Mouse (Mus musculus) neural tube, embryonic 12.5 days (tissue): Measurements from ENCODE around the gene Yap1. TPM values are rescaled to one million over a fixed set of nuclear protein-coding genes. Genes with fewer than 3 reads are reported as not detected.

Experiments
- ATAC-seq: fragments of 200-750 bp; cut with Nextera tagmentation; 2 replicates; pipeline ENCODE4 v1.8.0; 2017; ENCODE audit warnings: low read depth, mild to moderate bottlenecking, moderate TSS enrichment, moderate library complexity; ENCODE audit not compliant: low FRiP score
- H3K27ac ChIP-seq: fragments of 300-500 bp; sonication (generic); 2 replicates; pipeline ENCODE4 v1.5.1; 2016
- H3K27me3 ChIP-seq: fragments of 300-500 bp; sonication (generic); replicated peaks from 2 replicates; pipeline ENCODE4 v1.6.1; 2016; ENCODE audit warnings: mild to moderate bottlenecking
- H3K36me3 ChIP-seq: fragments of 300-500 bp; sonication (generic); 2 replicates; pipeline ENCODE4 v1.6.1; 2016; ENCODE audit warnings: mild to moderate bottlenecking
- H3K4me1 ChIP-seq: fragments of 300-500 bp; sonication (generic); 2 replicates; pipeline ENCODE4 v1.6.1; 2016
- H3K4me2 ChIP-seq: fragments of 300-500 bp; sonication (generic); replicated peaks from 2 replicates; pipeline ENCODE4 v1.6.1; 2016; ENCODE audit warnings: mild to moderate bottlenecking
- H3K4me3 ChIP-seq: fragments of 300-500 bp; sonication (generic); 2 replicates; pipeline ENCODE4 v1.5.1; 2016
- H3K9ac ChIP-seq: fragments of 300-500 bp; sonication (generic); 2 replicates; pipeline ENCODE4 v1.6.1; 2016; ENCODE audit warnings: mild to moderate bottlenecking
- H3K9me3 ChIP-seq: fragments of 300-500 bp; sonication (generic); 2 replicates; pipeline ENCODE4 v1.6.1; 2016; ENCODE audit warnings: mild to moderate bottlenecking
- WGBS: fragments of 180-500 bp; shearing (Covaris S2); methylation state at CpG from one replicate; pipeline ENCODE4 v1.1.7; 2016; 5-methylcytosine and 5-hydroxymethylcytosine counted together
- polyA plus RNA-seq: library from polyadenylated mRNA; unstranded; fragments of >200 nt; fragmentation: Nextera tagmentation; extraction: Ambion mirVana; gene quantifications from 2 replicates; pipeline ENCODE4 v1.2.1, GENCODE M21; 2016

Gene Yap1
- polyA plus RNA-seq = 27.5 and 30.3 TPM in 2 replicates

DNA sequence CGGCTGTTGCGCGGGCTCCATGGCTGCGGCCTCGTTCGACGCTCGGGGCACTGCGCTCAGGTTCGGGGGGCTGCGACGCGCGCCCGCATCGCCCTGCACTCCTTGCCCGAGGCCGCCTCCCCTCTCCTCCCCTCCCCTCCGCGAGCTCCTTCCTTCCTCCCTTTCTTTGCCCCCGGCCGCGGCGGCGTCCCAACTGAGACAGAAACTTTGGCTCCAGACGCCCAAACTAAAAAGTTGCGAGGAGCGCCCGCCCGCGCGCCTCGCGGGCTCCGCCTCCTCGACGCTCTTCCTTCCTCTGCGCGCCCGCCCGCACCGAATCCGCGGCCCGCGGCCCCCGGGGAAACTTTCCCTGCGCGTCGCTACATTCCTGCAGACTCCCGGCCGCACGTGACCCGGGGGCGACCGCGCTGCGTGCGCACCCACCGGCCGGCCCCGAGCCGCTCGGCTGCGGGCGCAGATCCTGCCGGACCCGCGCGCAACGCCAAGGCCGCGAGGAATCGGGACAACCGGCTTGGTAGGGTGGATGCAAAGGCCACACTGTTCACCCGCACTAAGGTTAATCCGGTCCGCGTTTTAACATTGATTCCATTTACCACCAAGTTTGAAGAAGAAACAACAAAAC lies at the start of gene Yap1:
TSS of gene Yap1 (minus strand) at position 227 of the 622 bp plus-strand sequence.
- Histone ChIP-seq H3K9ac (peak within 1 kb of the TSS; percentile 83), H3K27me3 (no peaks in the 10 kb centered on the region; the same call in 1 of the 2 replicates), H3K4me1 (peaks cover 3% of the 10 kb centered on the region; the same call in 1 of the 2 replicates), H3K4me3 (peak within 1 kb of the TSS; percentile 87), H3K9me3 (no peaks in the 10 kb centered on the region), H3K36me3 (no peaks in the 10 kb centered on the region), H3K4me2 (peak within 1 kb of the TSS; percentile 86), H3K27ac (peak within 1 kb of the TSS; percentile 68)
- WGBS = 1% methylated on average over 76 of the region's 79 CpGs
- ATAC-seq = peak; percentile 85

DNA sequence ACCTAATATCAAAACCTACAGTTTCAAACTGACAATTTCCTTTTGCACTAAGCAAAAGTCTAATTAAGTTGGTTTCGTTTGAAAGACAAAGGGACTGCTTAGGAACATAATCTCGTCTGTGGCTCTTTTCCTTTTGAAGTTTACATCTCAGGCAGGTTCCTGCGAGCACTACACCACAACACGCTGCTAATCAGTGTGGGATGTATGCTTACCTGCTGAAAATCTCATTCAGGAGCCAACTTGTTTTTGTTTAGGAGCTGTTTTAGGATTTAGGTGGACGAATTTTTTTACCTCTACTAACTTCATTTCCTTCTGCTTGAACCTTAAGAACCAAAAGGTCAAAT lies 38.6 kb upstream of the Yap1 start:
- H3K27ac ChIP-seq = no peak overlapping the region
- 24% methylated on average over 5 of the region's 5 CpGs for WGBS
- 0 out of 2 replicates have a peak overlapping the region, but pooled peaks have one; percentile 5 for H3K9ac ChIP-seq
- no peaks in the 10 kb centered on the region for H3K36me3 ChIP-seq
- peak overlapping the region; percentile 60 for H3K4me2 ChIP-seq
- H3K9me3 ChIP-seq = no peaks in the 10 kb centered on the region
- peak; percentile 31 for ATAC-seq
- no peaks in the 10 kb centered on the region for H3K27me3 ChIP-seq
- H3K4me1 ChIP-seq = 0 out of 2 replicates have a peak, but pooled peaks cover 4% of the 10 kb centered on the region
- no peak overlapping the region for H3K4me3 ChIP-seq

GRCm38 (mm10) chr9:8042338-8043043 lies 38.1 kb upstream of the Yap1 start, which contains the start of gene Cfap300:
Gene Cfap300 (minus strand): TSS chr9:8042823.
- Histone ChIP-seq H3K9me3 (no peaks in the 10 kb centered on the region), H3K4me3 (peak within 1 kb of the TSS; percentile 62), H3K4me2 (peak within 1 kb of the TSS; percentile 60), H3K4me1 (0 out of 2 replicates have a peak, but pooled peaks cover 4% of the 10 kb centered on the region), H3K27ac (peak within 1 kb of the TSS; percentile 57; the same call in 1 of the 2 replicates), H3K9ac (peak within 1 kb of the TSS; percentile 68), H3K36me3 (no peaks in the 10 kb centered on the region), H3K27me3 (no peaks in the 10 kb centered on the region)
- ATAC-seq = peak; percentile 98
- 1% methylated on average over 39 of the region's 39 CpGs for WGBS

- H3K4me1 ChIP-seq = no peaks in the 10 kb centered on the region
- no peaks in the 10 kb centered on the region for H3K9me3 ChIP-seq
- no peaks in the 10 kb centered on the region for H3K27me3 ChIP-seq
- H3K27ac ChIP-seq = no peak overlapping the region
- 25% methylated on average over 7 of the region's 7 CpGs for WGBS
- no peaks in the 10 kb centered on the region for H3K36me3 ChIP-seq
- no peak overlapping the region for H3K4me2 ChIP-seq
- no peak overlapping the region for H3K4me3 ChIP-seq
- no peak for ATAC-seq
- no peak overlapping the region for H3K9ac ChIP-seq
Measured at GRCm38 (mm10) chr9:8035546-8035945, 31.1 kb upstream of the Yap1 start.

GRCm38 (mm10) chr9:8035091-8035490 lies 30.7 kb upstream of the Yap1 start:
- Histone ChIP-seq H3K4me3 (no peak overlapping the region), H3K27ac (no peak overlapping the region), H3K4me2 (no peak overlapping the region), H3K9ac (no peak overlapping the region), H3K4me1 (no peaks in the 10 kb centered on the region), H3K36me3 (no peaks in the 10 kb centered on the region), H3K9me3 (no peaks in the 10 kb centered on the region), H3K27me3 (no peaks in the 10 kb centered on the region)
- WGBS = 67% methylated on average over 4 of the region's 4 CpGs
- ATAC-seq = no peak

DNA sequence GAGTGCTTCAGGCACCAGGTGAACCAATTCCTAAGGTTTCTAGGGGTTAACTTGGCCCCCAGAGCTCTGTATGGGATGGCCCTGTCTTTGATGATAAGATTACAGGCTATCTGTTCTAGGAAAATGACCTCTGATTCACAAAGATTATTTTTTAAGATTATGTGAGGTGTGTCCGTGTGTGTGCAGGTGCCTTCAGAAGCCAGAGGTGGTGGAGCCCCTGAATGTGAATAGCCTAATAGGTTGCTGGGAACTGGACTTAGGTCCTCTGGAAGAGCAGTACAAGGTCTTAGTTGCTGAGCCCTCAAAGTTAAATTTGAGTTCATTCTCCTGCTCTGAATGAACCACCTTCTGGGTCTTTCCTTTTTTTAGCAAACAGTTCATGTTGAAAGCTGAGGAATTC lies 29.7 kb upstream of the Yap1 start:
- Histone ChIP-seq H3K9me3 (no peaks in the 10 kb centered on the region), H3K27me3 (no peaks in the 10 kb centered on the region), H3K4me2 (no peak overlapping the region), H3K27ac (no peak overlapping the region), H3K9ac (no peak overlapping the region), H3K36me3 (no peaks in the 10 kb centered on the region), H3K4me3 (no peak overlapping the region), H3K4me1 (no peaks in the 10 kb centered on the region)
- ATAC-seq = no peak
- WGBS = 87% methylated on average over 1 of the region's 1 CpGs

- Histone ChIP-seq H3K9me3 (no peaks in the 10 kb centered on the region), H3K9ac (no peak overlapping the region), H3K4me2 (no peak overlapping the region), H3K4me3 (no peak overlapping the region), H3K36me3 (no peaks in the 10 kb centered on the region), H3K27me3 (no peaks in the 10 kb centered on the region), H3K27ac (no peak overlapping the region), H3K4me1 (no peaks in the 10 kb centered on the region)
- 89% methylated on average over 5 of the region's 5 CpGs for WGBS
- no peak for ATAC-seq
Measured at GRCm38 (mm10) chr9:8032847-8033246, 28.5 kb upstream of the Yap1 start.

GRCm38 (mm10) chr9:8018609-8019008 lies 14.2 kb upstream of the Yap1 start:
- ATAC-seq = no peak

GRCm38 (mm10) chr9:8017253-8017913 lies 13.0 kb upstream of the Yap1 start:
- no peaks in the 10 kb centered on the region for H3K4me1 ChIP-seq
- no peak overlapping the region for H3K9ac ChIP-seq
- no peaks in the 10 kb centered on the region for H3K9me3 ChIP-seq
- H3K27ac ChIP-seq = no peak overlapping the region
- H3K4me3 ChIP-seq = no peak overlapping the region
- ATAC-seq = no peak
- H3K36me3 ChIP-seq = no peaks in the 10 kb centered on the region
- WGBS = 51% methylated on average over 17 of the region's 20 CpGs
- no peak overlapping the region for H3K4me2 ChIP-seq
- H3K27me3 ChIP-seq = no peaks in the 10 kb centered on the region

More at GRCm38 (mm10) chr9:8018609-8019008, 14.2 kb upstream of the Yap1 start:
- Histone ChIP-seq H3K36me3 (no peaks in the 10 kb centered on the region), H3K4me3 (no peak overlapping the region), H3K27ac (no peak overlapping the region), H3K4me1 (no peaks in the 10 kb centered on the region), H3K9ac (no peak overlapping the region), H3K27me3 (no peaks in the 10 kb centered on the region), H3K9me3 (no peaks in the 10 kb centered on the region), H3K4me2 (no peak overlapping the region)
- WGBS = 89% methylated on average over 5 of the region's 5 CpGs

- H3K4me3 ChIP-seq = peak overlapping the region; percentile 87
- peak overlapping the region; percentile 68 for H3K27ac ChIP-seq
- H3K36me3 ChIP-seq = no peaks in the 10 kb centered on the region
- ATAC-seq = peak; percentile 75
- H3K9ac ChIP-seq = peak overlapping the region; percentile 83
- peak overlapping the region; percentile 86 for H3K4me2 ChIP-seq
- under 1% methylated on average over 80 of the region's 82 CpGs for WGBS
- H3K27me3 ChIP-seq = no peaks in the 10 kb centered on the region; the same call in 1 of the 2 replicates
- H3K4me1 ChIP-seq = peaks cover 3% of the 10 kb centered on the region
- H3K9me3 ChIP-seq = no peaks in the 10 kb centered on the region
Measured at GRCm38 (mm10) chr9:8003301-8004271, 810 bp downstream of the Yap1 start.

- Histone ChIP-seq H3K27me3 (no peaks in the 10 kb centered on the region; the same call in 1 of the 2 replicates), H3K4me1 (peaks cover 3% of the 10 kb centered on the region), H3K9me3 (no peaks in the 10 kb centered on the region), H3K9ac (peak overlapping the region; percentile 83), H3K4me3 (peak overlapping the region; percentile 87), H3K36me3 (no peaks in the 10 kb centered on the region), H3K4me2 (peak overlapping the region; percentile 86), H3K27ac (no peak overlapping the region)
- WGBS = 3% methylated on average over 12 of the region's 12 CpGs
- no peak for ATAC-seq
Measured at GRCm38 (mm10) chr9:8002806-8003205, 1.6 kb downstream of the Yap1 start.
